Mouse (Mus musculus): ENCODE data around the gene Adh6b.
"Not testable (repeated sequence)": the region's sequence is repeated elsewhere in the genome, so short reads cannot be mapped to it uniquely, and the experiment has no call there.

Gene Adh6b

DNA sequence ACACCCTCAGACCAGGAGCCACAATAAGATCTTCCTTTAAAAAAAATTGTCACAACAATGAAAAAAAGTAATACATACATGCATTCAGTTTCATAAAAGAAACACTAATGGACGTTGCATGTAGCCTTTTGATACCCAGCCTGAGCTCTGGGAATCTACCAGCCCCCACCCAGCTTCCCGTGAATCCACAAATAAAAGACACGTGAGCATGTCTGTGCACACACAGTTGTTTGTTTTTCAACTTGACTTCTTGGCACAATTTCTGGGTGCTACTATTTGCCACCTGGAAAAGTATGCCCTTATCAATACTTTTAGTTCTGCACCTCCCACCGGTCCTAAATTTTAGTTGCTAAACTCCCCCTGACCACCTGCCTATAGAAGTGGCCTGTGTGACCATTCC is 19.1 kb downstream of the Adh6b start:
- DNase-seq (ENCODE audit: low spot score), result no peak

- no peak for DNase-seq (ENCODE audit: low spot score)
Observed at GRCm38 (mm10) chr3:138362920-138363319, 21.3 kb downstream of the Adh6b start.

DNA sequence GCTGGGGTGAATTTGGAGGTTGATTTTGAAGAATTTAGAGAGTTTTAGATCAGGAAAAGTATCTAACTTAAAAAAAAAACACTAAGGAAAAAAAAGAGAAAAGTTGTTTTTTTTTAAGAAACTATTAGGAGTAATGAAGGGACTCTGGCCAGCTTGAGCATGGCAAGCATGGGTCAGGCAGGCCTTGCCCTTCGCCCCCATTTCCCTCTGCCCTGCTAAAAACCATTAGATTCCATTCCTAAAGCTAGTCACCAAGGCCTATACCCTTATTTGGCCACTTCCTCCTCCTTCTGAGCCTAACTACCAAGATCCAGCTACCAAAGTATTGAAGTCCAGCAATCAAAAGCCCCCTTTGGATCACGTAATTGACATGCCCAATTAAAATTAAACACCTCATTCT is 24.6 kb downstream of the Adh6b start:
- no peak for DNase-seq (ENCODE audit: low spot score)

- no peak for DNase-seq (ENCODE audit: low spot score)
Observed at GRCm38 (mm10) chr3:138369546-138369945, 28.0 kb downstream of the Adh6b start.

DNA sequence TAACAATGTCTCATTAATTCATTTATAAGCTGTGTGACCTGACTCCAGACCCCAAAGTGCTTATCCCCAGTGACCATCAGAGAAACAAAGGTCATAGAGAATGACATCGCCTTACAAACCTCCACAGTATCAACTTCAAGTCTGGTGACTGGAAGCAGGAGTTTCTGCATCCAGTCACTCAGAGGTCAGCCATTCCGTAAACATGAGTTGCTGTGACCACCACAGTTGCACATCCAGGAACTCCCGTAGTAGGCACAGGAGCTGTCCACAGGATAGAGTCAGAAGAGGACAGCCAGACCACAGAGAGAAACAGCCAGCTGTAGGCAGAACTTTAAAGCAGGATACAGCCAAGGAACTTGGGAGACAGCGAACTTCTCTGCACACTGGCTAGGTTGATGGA is 28.7 kb downstream of the Adh6b start:
- not testable (repeated sequence) for DNase-seq (ENCODE audit: low spot score)

DNA sequence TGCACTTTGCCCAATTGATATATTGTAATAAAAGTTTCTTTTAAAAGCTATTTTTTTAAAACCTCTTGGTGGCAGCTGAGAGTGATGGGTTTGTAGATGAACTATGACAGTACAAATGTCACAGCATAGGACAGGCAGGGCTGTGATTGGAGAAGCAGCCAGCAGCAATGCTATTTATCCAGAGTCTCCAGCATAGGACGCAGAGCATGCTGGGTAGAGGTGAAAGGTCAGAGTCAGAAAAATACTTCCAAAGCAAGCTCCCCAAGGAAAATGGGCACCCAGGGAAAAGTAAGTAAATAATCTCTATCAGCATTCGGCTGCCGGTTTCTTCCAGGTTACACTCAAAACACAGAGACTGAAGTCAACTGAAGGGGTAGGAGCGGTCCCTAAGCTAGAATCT is 32.3 kb downstream of the Adh6b start:
- DNase-seq (ENCODE audit: low spot score), result no peak

DNA sequence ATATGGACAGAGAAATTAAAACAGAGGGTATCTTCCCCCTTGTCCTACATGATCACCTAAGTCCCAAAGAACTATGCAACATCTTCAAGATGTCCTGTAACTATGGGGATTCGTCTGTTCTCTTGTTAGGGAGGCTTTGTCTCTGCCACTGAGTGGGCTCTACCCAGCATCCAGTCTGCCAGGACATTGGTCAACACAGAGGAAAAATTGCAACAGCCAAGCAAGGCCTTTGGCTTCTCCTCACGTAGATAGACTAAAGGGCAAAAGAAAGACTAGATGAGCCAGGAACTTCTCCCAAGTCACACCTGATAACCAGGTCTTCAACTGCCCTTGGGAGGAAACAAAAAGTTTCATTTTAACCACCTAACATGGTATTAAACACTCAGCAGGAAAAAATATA is 33.6 kb downstream of the Adh6b start:
- DNase-seq (ENCODE audit: low spot score), result no peak

DNA sequence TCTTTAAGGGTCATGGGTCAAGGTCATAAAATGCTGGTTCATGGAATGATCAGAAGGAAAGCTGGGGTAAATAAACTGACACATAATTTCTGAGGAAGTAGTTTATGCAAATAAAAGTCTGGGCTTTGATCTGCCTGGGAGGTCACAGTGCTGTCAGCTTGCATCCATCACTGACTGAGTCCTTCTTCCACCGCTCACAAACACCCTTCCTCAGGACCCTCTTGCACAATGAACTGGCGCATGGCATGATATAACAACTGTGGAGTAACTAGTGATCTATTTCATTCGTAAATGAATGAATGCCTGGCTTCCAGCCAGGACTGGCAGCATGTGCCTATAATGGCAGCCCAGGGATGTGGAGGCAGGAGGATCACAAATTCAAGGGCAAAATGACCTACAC is 39.6 kb downstream of the Adh6b start:
- no peak for DNase-seq (ENCODE audit: low spot score)

DNA sequence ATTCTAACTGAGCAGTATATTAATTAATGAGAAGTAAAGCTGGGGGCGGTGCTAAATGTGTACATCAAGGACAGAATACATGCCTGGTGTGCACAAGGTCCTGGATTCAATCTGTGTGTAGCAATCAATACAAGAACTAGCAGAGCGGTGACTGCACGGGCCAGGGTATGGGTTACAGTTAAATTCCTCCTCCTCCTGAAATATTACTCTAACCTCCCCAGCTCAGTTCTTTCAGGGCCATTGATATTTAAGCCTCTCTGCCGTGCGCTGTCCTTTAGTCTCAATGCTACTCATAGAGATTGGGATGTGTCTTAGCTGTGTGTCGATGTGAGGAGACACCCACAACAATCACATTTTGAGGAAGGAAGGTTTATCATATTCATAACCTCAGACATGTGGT is 45.6 kb downstream of the Adh6b start:
- no peak for DNase-seq (ENCODE audit: low spot score)

DNA sequence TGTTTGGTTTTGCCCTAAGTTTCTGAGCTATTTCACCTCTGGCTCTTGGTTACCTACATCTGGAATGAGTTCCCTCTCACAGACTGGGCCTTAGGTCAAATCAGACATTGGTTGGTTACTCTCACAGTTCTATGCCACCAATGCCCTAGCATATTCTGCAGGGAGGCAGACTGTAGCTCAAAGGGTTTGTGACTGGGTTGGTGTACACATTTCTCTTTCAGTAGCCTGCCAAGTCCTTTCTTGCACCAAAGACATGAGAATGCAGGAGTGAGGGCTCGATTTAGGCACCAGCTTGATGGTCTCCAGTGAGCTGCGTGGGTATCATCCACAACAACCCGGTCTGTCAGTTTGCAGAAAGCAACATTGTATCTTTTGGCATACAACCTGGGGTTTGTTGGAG is 63.3 kb downstream of the Adh6b start:
- DNase-seq (ENCODE audit: low spot score), result no peak

DNA sequence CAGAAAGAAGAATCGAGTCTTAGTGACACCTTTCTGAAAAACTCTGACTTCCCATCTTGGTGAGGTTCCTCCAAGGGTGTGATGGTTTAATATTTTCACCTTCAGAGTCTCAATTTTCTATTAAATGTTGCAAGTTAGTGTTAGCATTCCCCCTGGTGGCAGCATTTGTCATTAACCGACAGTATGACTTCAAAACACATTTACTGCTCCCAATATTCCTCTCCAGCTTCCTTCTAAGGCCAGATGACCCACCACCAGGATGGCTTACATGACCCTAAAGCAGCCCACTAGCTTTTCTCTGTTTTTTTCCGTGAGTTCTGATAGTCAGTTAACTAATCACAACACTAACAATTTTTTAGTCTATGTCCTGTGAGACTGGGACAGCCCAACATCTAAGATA is 63.8 kb downstream of the Adh6b start:
- peak; percentile 9 for DNase-seq (ENCODE audit: low spot score)

- no peak for DNase-seq (ENCODE audit: low spot score)
Observed at GRCm38 (mm10) chr3:138405840-138406239, 64.3 kb downstream of the Adh6b start.

GRCm38 (mm10) chr3:138407920-138408319 is 66.3 kb downstream of the Adh6b start:
- DNase-seq (ENCODE audit: low spot score), result no peak
